In genomic region chr3:83099139-83099538, GRCm38 (mm10) we compare ENCODE assay signal across 12 mouse cellular contexts. TPM values are rescaled to one million over a fixed set of nuclear protein-coding genes. Genes with fewer than 3 reads are reported as not detected.
DNase-seq lines count a peak whose midpoint lies in the region; ATAC-seq and TF ChIP-seq lines count a peak whose summit lies in the region.
"Had no signal": no experiment of that assay in that cellular context is flagged by ENCODE, and none has a peak within 500 bp of the region (broad histone marks: within the 10 kb centered on the region; RNA-seq: fewer than 3 reads in every experiment).

No protein-coding gene starts in this region.

- no peak for TF ChIP-seq CTCF in gastrocnemius, adult 2 months (IDR thresholded peaks at IDR 0.05)

- H3K9me3 ChIP-seq in lung, embryonic 16.5 days (ENCODE audit: control insufficient read depth, low read length): no peaks in the 10 kb centered on the region
- H3K9me3 ChIP-seq in limb, embryonic 14.5 days (ENCODE audit: control insufficient read depth, low read length): no peaks in the 10 kb centered on the region
- H3K9me3 ChIP-seq in stomach, embryonic 16.5 days (replicated peaks; ENCODE audit: control insufficient read depth, low read length): no peaks in the 10 kb centered on the region

- peak overlapping the region; percentile 62 for H3K4me3 ChIP-seq in gastrocnemius, adult 2 months
- H3K4me3 ChIP-seq in lung, embryonic 16.5 days (ENCODE audit: low read length): peak overlapping the region; percentile 42
- no peak overlapping the region for H3K4me3 ChIP-seq in limb, embryonic 14.5 days (replicated peaks; ENCODE audit: low read length)
- no peak overlapping the region for H3K4me3 ChIP-seq in stomach, embryonic 16.5 days (replicated peaks; ENCODE audit: low read length)

- WGBS in lung, embryonic 16.5 days: 100% methylated on average over 1 of the region's 1 CpGs
- WGBS in limb, embryonic 14.5 days: 85% methylated on average over 1 of the region's 1 CpGs
- 97% methylated on average over 1 of the region's 1 CpGs for WGBS in stomach, embryonic 16.5 days

- peak overlapping the region; percentile 56 for H3K4me2 ChIP-seq in lung, embryonic 16.5 days (ENCODE audit: low read depth, low read length)
- H3K4me2 ChIP-seq in limb, embryonic 14.5 days (replicated peaks; ENCODE audit: low read depth, low read length, severe bottlenecking): peak overlapping the region; percentile 29
- peak overlapping the region; percentile 45 for H3K4me2 ChIP-seq in stomach, embryonic 16.5 days (ENCODE audit: low read depth, low read length)

- peak overlapping the region; percentile 55; the same call in 1 of the 2 replicates for H3K9ac ChIP-seq in lung, embryonic 16.5 days (ENCODE audit: low read length)
- H3K9ac ChIP-seq in limb, embryonic 14.5 days (ENCODE audit: low read depth, low read length, severe bottlenecking): no peak overlapping the region
- no peak overlapping the region for H3K9ac ChIP-seq in stomach, embryonic 16.5 days (ENCODE audit: low read length)

- no peaks in the 10 kb centered on the region for H3K27me3 ChIP-seq in lung, embryonic 16.5 days (ENCODE audit: control insufficient read depth, insufficient read depth, low read depth, low read length)
- H3K27me3 ChIP-seq in limb, embryonic 14.5 days (ENCODE audit: control insufficient read depth, insufficient read depth, low read length): no peaks in the 10 kb centered on the region
- no peaks in the 10 kb centered on the region for H3K27me3 ChIP-seq in stomach, embryonic 16.5 days (ENCODE audit: control insufficient read depth, insufficient read depth, low read length)

- no peak for ATAC-seq in lung, embryonic 16.5 days (ENCODE audit: low read depth)
- no peak for ATAC-seq in limb, embryonic 14.5 days (ENCODE audit: low FRiP score, low read depth)
- no peak for ATAC-seq in stomach, embryonic 16.5 days (ENCODE audit: insufficient read depth, low FRiP score)

- peaks cover 6% of the 10 kb centered on the region; the same call in 1 of the 2 replicates for H3K4me1 ChIP-seq in lung, embryonic 16.5 days (replicated peaks; ENCODE audit: control insufficient read depth, insufficient read depth, low read length)
- peaks cover 4% of the 10 kb centered on the region; the same call in 1 of the 2 replicates for H3K4me1 ChIP-seq in limb, embryonic 14.5 days (ENCODE audit: control insufficient read depth, insufficient read depth, low read length)
- no peaks in the 10 kb centered on the region for H3K4me1 ChIP-seq in stomach, embryonic 16.5 days (ENCODE audit: control insufficient read depth, insufficient read depth, low read length)

- TF ChIP-seq POLR2A in limb, embryonic 14.5 days (IDR thresholded peaks at IDR 0.05; ENCODE audit: borderline replicate concordance, extremely low read depth, insufficient read depth, insufficient read length): no peak

- no peak overlapping the region; the same call in 1 of the 2 replicates for H3K27ac ChIP-seq in gastrocnemius, adult 2 months
- no peak overlapping the region for H3K27ac ChIP-seq in lung, embryonic 16.5 days (ENCODE audit: low read length)
- H3K27ac ChIP-seq in limb, embryonic 14.5 days (replicated peaks; ENCODE audit: low read depth, low read length): no peak overlapping the region
- H3K27ac ChIP-seq in stomach, embryonic 16.5 days (ENCODE audit: low read length): no peak overlapping the region

- DNase-seq in gastrocnemius, adult 2 months: no peak
- no peak for DNase-seq in gastrocnemius, postnatal 14 days
- DNase-seq in lung, postnatal 36 days: no peak
- no peak for DNase-seq in limb, embryonic 14.5 days (ENCODE audit: low spot score)
- no peak for DNase-seq in spleen, postnatal 14 days (ENCODE audit: low spot score in 2 of 2)
- no peak for DNase-seq in left cerebral cortex, postnatal 10 days (ENCODE audit: extremely low spot score in 1 of 2, low spot score in 2 of 2)
- DNase-seq: heart, adult 11 months; lung, postnatal 14 days had no signal

- intact Hi-C loops in gastrocnemius, adult 2 months (cut with DNase I): no loop called here
- intact Hi-C loops in gastrocnemius, postnatal 14 days (cut with DNase I; ENCODE audit: low total_unique reads): no loop called here
- intact Hi-C loops in left cerebral cortex, postnatal 10 days (cut with DNase I): no loop called here

- H3K36me3 ChIP-seq in lung, embryonic 16.5 days (ENCODE audit: control insufficient read depth, insufficient read depth, low read length): no peaks in the 10 kb centered on the region
- no peaks in the 10 kb centered on the region for H3K36me3 ChIP-seq in limb, embryonic 14.5 days (ENCODE audit: control insufficient read depth, insufficient read depth, low read length)
- H3K36me3 ChIP-seq in stomach, embryonic 16.5 days (ENCODE audit: control insufficient read depth, insufficient read depth, low read length): no peaks in the 10 kb centered on the region

RNA-seq across cellular contexts. Expression of gene Dchs2, which starts 28.6 kb away (rescaled TPM):
- total RNA-seq in gastrocnemius, adult 2 months (2021): 1 to 10 TPM in 1 of 2 experiments, under 1 TPM in 1; 0.51 to 1.6 TPM
- 1 to 10 TPM; 3.9 to 4.4 TPM for total RNA-seq in gastrocnemius, postnatal 14 days (2021)
- polyA plus RNA-seq in lung, embryonic 16.5 days (2015; fragmentation: Nextera tagmentation; extraction: Ambion mirVana): 0.09 and 0.21 TPM in 2 replicates
- 1.7 and 1.8 TPM in 2 replicates for polyA plus RNA-seq in limb, embryonic 14.5 days (2012; rRNA removed)
- 2.1 and 2.2 TPM in 2 replicates for polyA plus RNA-seq in limb, embryonic 14.5 days (2014; fragmentation: Nextera tagmentation; extraction: Ambion mirVana)
- polyA plus RNA-seq in stomach, embryonic 16.5 days (2015; fragmentation: Nextera tagmentation; extraction: Ambion mirVana): 0.45 and 0.62 TPM in 2 replicates
- 1 to 10 TPM; 4.2 to 5.1 TPM for total RNA-seq in left cerebral cortex, postnatal 10 days (2021)
- total RNA-seq: common myeloid progenitor, adult 5-6 weeks had no signal

RNA-seq across cellular contexts. Expression of gene Plrg1, which starts 43.8 kb away (rescaled TPM):
- total RNA-seq in gastrocnemius, adult 2 months (2021): 10 to 100 TPM; 22.8 to 23.0 TPM
- 10 to 100 TPM; 24.9 to 25.2 TPM for total RNA-seq in gastrocnemius, postnatal 14 days (2021)
- 94.8 and 99.0 TPM in 2 replicates for polyA plus RNA-seq in lung, embryonic 16.5 days (2015; fragmentation: Nextera tagmentation; extraction: Ambion mirVana)
- 80.3 and 93.3 TPM in 2 replicates for polyA plus RNA-seq in limb, embryonic 14.5 days (2012; rRNA removed)
- polyA plus RNA-seq in limb, embryonic 14.5 days (2014; fragmentation: Nextera tagmentation; extraction: Ambion mirVana): 101 and 103 TPM in 2 replicates
- 80.9 and 83.7 TPM in 2 replicates for polyA plus RNA-seq in stomach, embryonic 16.5 days (2015; fragmentation: Nextera tagmentation; extraction: Ambion mirVana)
- 10 to 100 TPM; 40.0 to 40.6 TPM for total RNA-seq in left cerebral cortex, postnatal 10 days (2021)

RNA-seq across cellular contexts. Expression of gene Fgb, which starts 49.5 kb away (rescaled TPM):
- not detected for total RNA-seq in gastrocnemius, adult 2 months (2021)
- not detected for total RNA-seq in gastrocnemius, postnatal 14 days (2021)
- polyA plus RNA-seq in lung, embryonic 16.5 days (2015; fragmentation: Nextera tagmentation; extraction: Ambion mirVana): 0.78 and 10.6 TPM in 2 replicates
- polyA plus RNA-seq in limb, embryonic 14.5 days (2012; rRNA removed): 0.27 and 0.34 TPM in 2 replicates
- polyA plus RNA-seq in limb, embryonic 14.5 days (2014; fragmentation: Nextera tagmentation; extraction: Ambion mirVana): not detected in 2 replicates
- 16.8 and 21.8 TPM in 2 replicates for polyA plus RNA-seq in stomach, embryonic 16.5 days (2015; fragmentation: Nextera tagmentation; extraction: Ambion mirVana)
- total RNA-seq in left cerebral cortex, postnatal 10 days (2021): not detected
- total RNA-seq: common myeloid progenitor, adult 5-6 weeks; layer of hippocampus, postnatal 36 days had no signal

Comparison
In these comparisons a context has a peak if more than half of its experiments do, and no peak if none do; other contexts are left out.
1. H3K4me3 ChIP-seq: peak in gastrocnemius, adult 2 months (single experiment) and lung, embryonic 16.5 days (single experiment); none in limb, embryonic 14.5 days (single experiment) and stomach, embryonic 16.5 days (single experiment).
2. Peak in every context shown above with its lines, with median percentiles within 50 percentile points of each other: H3K4me2 ChIP-seq.